Mouse (Mus musculus): ENCODE data around the gene Dclk1. TPM values are rescaled to one million over a fixed set of nuclear protein-coding genes. Genes with fewer than 3 reads are reported as not detected.

The Dclk1 gene
- total RNA-seq, 2 experiments from 2014 or later = 569 to 585 TPM

DNA sequence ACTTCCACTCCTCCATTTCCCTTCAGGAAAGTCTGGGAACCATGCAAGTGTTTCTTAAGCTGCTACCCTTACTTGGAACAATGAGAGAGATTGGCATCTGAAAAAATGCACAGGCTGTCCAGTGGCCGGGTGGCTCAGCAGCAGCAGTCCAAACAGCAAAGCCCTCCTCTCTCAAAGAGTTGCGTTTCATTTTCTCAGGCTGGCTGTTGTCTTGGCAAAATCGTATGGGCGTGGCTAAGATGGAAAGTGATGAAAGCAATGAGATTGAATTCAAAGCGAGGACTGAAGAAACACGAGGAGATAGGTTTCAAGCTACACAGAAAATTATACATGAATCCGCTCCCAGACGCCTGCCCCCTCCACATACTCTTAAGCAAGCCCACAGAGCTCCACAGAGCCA, 67.8 kb downstream of the Dclk1 start:
- Histone ChIP-seq H3K4me3 (no peak overlapping the region), H3K27ac (no peak overlapping the region)
- TF ChIP-seq CTCF (conservative IDR thresholded peaks at IDR 0.05) = no peak
- DNase-seq (ENCODE audit: low spot score in 2 of 2) = no peak

DNA sequence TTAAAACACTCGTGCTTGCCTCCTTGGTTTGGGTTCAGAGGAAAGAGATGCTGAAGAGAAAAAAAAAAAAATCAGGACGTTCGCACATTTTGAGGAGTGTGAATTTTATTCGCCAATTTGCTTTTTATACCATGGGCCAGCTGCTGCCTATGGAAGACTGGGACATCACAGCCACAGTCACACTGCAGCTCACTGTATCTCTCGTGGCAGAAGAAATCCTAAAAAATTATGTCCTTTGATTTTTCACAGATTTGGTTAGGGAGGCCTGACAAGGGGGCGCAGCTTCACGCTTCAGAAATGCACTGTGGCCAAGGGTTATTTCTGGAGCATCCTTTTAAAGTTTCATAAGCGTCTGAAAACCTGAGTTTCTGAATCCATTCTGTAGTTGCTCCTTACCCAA, 73.7 kb downstream of the Dclk1 start:
- TF ChIP-seq CTCF (conservative IDR thresholded peaks at IDR 0.05) = no peak
- H3K4me3 ChIP-seq = no peak overlapping the region
- peak overlapping the region; percentile 59; the same call in 1 of the 2 replicates for H3K27ac ChIP-seq
- DNase-seq (ENCODE audit: low spot score in 2 of 2) = no peak

DNA sequence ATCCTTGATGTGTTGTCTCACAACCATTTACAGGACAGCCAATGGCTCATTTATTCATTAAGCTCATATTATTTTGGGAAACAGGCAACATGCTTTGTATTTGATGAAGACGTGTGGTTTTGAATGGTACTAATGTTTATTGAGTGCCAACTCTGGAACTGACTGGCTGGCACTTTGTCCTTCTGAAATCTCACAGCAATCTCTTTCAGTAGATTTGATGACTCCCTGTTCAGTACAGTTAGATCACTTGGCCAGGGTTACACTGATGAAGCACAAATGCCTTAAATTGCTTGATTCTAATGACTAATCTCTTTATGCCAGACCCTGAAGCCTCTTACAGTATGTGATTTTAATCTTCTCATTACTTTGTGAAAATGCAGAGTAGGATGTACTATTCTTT, 75.9 kb downstream of the Dclk1 start:
- no peak for TF ChIP-seq CTCF (conservative IDR thresholded peaks at IDR 0.05)
- Histone ChIP-seq H3K27ac (no peak overlapping the region), H3K4me3 (no peak overlapping the region)
- no peak for DNase-seq (ENCODE audit: low spot score in 2 of 2)

DNA sequence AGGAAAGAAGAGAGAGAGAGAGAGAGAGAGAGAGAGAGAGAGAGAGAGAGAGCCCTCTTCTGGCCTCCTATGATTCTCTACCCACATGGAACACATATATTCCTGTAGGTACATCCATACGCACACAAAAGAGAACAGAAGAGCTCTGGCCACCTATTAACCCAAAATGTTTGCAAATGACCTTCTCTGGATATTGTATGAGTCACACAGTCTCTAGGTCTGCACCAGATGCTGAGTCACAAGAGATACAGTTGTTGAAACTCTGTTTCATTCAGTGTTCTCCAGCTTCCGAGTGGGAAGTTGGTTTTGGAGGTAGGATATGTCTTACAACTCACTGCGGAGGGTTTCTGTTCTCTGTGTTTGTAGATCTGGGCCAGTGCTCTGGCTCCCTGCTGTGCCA, 78.4 kb downstream of the Dclk1 start:
- Histone ChIP-seq H3K27ac (no peak overlapping the region), H3K4me3 (no peak overlapping the region)
- no peak for TF ChIP-seq CTCF (conservative IDR thresholded peaks at IDR 0.05)
- DNase-seq (ENCODE audit: low spot score in 2 of 2) = no peak

DNA sequence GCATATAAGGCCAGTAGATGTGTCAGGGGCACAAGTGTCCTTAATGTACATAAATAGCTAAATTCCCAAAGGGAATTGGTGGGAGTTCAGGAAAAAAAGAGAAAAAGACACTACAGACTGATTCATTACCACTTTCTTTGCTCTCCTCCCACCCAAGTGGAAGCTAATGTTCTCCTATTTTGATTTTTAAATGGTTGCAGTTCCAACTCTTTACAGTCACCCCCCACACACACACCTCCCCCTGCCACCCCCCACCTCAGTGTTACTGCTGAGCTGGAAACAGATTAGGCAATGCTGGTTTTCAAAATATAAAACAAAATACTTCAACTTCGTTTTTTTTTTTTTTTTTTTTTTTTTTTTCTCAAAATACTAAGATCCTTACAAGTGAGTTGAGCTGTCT, 81.9 kb downstream of the Dclk1 start:
- H3K27ac ChIP-seq = no peak overlapping the region
- no peak for DNase-seq (ENCODE audit: low spot score in 2 of 2)
- no peak for TF ChIP-seq CTCF (conservative IDR thresholded peaks at IDR 0.05)

DNA sequence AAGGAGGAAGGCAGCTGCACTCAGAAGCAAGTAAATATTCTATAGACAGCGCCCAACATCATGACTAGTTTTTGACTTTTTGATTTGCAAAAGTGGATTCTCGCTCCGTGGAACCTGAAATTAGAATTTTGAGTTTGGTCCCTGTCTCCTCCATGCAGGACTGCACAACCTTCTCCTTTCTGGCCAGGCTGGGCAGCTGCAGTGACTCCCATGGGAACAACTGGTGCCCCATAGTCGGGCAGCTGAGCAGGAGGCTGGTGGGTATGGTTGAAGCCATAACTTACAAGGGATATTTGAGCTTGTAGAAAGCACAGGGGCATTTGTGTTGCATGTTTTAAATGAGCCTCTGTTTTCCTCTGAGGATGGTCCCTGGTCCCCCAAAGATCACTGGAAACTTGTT, 88.3 kb downstream of the Dclk1 start:
- Histone ChIP-seq H3K4me3 (no peak overlapping the region), H3K27ac (no peak overlapping the region)
- TF ChIP-seq CTCF (conservative IDR thresholded peaks at IDR 0.05) = no peak
- DNase-seq (ENCODE audit: low spot score in 2 of 2) = no peak

More for the DNA sequence above, 81.9 kb downstream of the Dclk1 start:
- no peak overlapping the region for H3K4me3 ChIP-seq

DNA sequence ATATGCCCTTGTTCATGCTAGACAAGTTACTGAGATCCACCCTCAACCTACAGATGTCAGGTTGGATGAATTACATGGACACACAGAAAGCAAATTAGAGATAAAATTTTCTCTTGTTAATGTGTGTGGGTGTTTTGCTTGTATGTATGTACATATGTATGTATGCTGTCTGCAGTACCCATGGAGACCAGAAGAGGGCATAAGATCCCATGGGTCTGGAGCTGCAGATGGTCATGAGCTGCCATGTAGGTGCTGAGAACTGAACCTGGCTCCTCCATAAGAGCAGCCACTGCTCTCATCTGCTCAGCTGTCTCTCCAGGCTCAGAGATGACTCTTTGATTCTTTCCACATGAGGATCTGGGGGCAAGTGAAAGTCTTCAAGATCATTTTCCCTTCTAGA, 89.5 kb downstream of the Dclk1 start:
- no peak for DNase-seq (ENCODE audit: low spot score in 2 of 2)
- Histone ChIP-seq H3K4me3 (no peak overlapping the region), H3K27ac (no peak overlapping the region)
- peak; percentile 56 for TF ChIP-seq CTCF (conservative IDR thresholded peaks at IDR 0.05)

DNA sequence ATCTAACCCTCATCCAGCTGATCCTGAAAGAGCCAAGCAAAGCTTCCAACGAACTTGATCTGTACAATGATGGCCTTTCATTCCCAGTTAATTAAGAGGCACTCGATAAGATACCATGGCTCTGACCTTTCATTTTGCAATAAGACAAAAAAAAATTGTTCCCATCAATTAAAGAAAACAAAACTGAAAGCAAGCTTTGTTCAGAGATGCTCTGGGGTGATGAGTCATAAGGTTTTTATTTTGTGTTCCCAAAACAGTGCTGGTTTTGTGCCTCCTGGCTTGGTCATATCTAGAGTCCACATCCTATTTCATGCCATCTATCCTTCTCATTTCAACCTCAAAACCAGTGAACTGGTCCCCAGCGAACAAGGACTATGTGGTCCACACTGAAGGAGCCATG, 91.3 kb downstream of the Dclk1 start:
- Histone ChIP-seq H3K27ac (0 out of 2 replicates have a peak overlapping the region, but pooled peaks have one; percentile 14), H3K4me3 (no peak overlapping the region)
- TF ChIP-seq CTCF (conservative IDR thresholded peaks at IDR 0.05) = no peak
- no peak for DNase-seq (ENCODE audit: low spot score in 2 of 2)

DNA sequence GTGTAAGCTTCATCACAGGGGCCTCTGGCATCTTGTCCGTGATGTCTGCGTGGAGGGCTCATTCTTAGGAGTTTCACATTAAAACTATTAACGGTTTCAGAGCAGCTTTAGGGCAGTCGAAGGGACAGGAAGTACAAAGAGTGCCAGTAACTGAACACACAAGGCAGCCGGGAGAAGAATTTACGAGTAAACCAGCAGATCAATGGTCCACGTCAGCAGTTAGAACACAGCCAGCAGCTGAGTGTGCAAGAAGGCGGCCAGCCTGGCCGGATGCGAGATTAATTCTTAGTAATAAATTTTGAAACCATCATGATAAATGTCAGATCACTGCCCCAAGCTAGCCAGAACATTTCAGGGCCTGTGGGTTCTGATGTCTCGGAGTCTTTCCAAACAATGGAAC, 94.7 kb downstream of the Dclk1 start:
- DNase-seq (ENCODE audit: low spot score in 2 of 2) = no peak
- H3K4me3 ChIP-seq = no peak overlapping the region
- no peak overlapping the region for H3K27ac ChIP-seq
- no peak for TF ChIP-seq CTCF (conservative IDR thresholded peaks at IDR 0.05)

DNA sequence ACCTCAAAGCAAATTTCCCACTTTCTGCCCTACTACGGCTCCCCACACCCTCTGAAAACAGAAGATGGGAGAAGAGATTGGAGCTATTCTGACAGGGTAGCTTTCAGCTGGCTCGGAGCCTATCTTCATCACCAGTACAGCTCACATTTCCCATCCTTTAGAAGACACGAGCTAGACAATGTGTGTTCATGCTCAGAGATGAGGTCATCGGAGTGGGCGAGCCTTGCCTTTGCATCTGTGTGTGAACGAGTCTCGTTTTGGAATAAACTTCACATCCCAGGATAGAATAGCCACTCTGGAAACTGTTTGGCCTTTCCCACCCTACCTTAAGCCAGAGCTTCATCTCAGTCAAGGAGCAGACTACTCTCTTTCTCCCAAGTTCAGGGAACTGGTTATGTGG, 95.5 kb downstream of the Dclk1 start:
- no peak for DNase-seq (ENCODE audit: low spot score in 2 of 2)
- TF ChIP-seq CTCF (conservative IDR thresholded peaks at IDR 0.05) = no peak
- H3K4me3 ChIP-seq = no peak overlapping the region
- H3K27ac ChIP-seq = no peak overlapping the region

DNA sequence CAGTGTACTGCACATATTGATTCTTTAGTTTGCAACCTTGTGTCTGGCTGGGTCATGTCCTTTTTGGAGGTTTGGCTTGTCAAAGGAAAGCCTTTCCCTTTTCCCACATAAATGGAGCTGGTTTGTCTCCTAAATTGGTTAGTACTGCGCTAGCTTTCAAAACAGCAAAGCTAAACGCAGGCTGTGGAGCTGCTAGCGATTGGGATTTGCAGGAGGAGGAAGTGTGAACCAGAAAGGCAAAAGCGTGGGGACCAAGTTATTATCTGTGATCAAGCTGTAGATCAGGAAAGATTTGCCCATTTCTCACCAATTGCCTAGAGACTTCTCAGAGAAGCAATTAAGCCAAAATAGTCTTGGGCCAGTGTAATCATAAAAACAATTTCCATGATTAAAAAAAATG, 100.3 kb downstream of the Dclk1 start:
- Histone ChIP-seq H3K4me3 (no peak overlapping the region), H3K27ac (peak overlapping the region; percentile 72)
- DNase-seq (ENCODE audit: low spot score in 2 of 2) = no peak
- TF ChIP-seq CTCF (conservative IDR thresholded peaks at IDR 0.05) = no peak

DNA sequence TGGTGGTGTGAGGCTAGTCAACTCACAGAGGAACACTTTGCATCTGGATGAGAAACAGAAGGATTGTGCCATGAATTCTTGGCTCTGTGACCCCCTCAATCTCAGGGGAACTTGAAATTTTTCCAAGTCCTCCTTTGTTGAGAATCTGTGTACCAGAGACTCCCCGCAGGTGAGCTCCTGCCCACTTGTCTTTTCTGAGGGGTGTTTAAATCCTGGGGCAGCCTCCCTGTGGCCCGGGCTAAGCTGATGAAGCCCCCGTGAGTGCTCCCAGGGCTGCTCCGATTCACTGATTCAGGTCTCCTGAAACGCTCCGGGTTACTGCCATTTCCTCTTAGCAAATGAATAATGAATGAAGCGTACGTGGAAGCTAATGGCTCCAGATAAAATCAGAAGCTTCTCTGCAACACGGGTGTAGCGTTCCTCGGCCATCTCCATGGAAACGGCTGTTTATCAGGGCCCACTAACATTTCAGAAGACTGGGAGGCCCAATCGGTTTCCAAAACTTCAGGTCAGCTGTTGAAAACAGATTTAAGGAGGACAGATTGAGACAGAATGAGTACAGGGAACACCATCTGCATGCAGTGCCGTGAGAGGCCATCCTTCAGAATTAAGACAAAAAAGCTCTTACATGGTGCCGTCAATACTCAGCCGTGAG, 105.3 kb downstream of the Dclk1 start:
- DNase-seq (ENCODE audit: low spot score in 2 of 2) = peak; percentile 67 to 86
- Histone ChIP-seq H3K27ac (peak overlapping the region; percentile 93), H3K4me3 (peak overlapping the region; percentile 25)
- TF ChIP-seq CTCF (conservative IDR thresholded peaks at IDR 0.05) = no peak

DNA sequence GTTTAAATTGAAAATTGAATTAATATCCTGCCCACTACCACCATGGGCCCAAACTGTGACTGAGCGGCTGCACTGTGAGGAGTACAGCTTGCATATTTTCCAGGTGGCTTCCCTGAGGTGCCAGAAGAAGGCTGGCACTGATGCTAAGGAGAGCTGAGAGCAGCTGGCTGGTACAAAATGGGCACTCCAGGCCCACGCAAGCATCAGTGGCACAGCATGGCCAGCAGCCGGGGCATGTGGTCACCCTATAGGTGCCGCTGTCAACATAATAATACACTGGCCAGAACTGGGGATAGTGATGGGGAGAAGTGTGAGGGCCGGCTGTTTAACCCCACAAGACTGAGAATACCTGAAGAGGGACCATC, 105.8 kb downstream of the Dclk1 start:
- DNase-seq (ENCODE audit: low spot score in 2 of 2) = no peak
- no peak for TF ChIP-seq CTCF (conservative IDR thresholded peaks at IDR 0.05)
- H3K4me3 ChIP-seq = no peak overlapping the region
- H3K27ac ChIP-seq = peak overlapping the region; percentile 93

DNA sequence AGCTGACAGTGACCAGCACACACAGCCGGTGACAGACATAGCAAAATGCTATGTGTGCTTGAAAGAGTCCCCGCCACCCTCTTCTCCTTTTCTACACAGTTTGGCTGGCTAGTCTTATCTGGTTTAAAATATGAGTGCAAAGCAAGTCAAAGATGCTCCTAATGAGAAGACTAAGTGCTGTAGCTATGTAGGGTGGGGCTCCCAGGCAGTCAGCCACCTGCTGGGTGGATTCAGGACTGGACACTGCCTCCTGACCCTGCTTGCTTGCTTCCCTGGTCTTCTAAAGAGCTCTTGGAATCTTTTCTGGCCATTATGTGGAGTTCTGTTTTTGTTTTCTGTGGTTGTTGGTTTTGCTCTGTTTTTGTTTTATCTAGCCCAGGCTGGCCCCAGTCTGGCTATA, 108.0 kb downstream of the Dclk1 start:
- DNase-seq (ENCODE audit: low spot score in 2 of 2) = no peak
- no peak for TF ChIP-seq CTCF (conservative IDR thresholded peaks at IDR 0.05)
- Histone ChIP-seq H3K4me3 (no peak overlapping the region), H3K27ac (peak overlapping the region; percentile 93)
